Mouse (Mus musculus): ENCODE measurements around the gene Slc25a3. TPM values are rescaled to one million over a fixed set of nuclear protein-coding genes. Genes with fewer than 3 reads are reported as not detected.

The Slc25a3 gene
- polyA plus RNA-seq, 1 experiment = 781 TPM

- Histone ChIP-seq H3K36me3 (ENCODE audit: control insufficient read depth, insufficient read depth, low read length) (peaks cover 6% of the 10 kb centered on the region), H3K4me1 (ENCODE audit: control insufficient read depth, insufficient read depth, insufficient read length, low read length) (no peaks in the 10 kb centered on the region; the same call in 1 of the 2 replicates), H3K27ac (ENCODE audit: insufficient read depth, low read depth, low read length) (no peak overlapping the region), H3K27me3 (ENCODE audit: control insufficient read depth, insufficient read depth, low read length) (no peaks in the 10 kb centered on the region), H3K4me3 (ENCODE audit: low read depth, low read length) (peak overlapping the region; percentile 50)
- TF ChIP-seq CTCF (IDR thresholded peaks at IDR 0.05; ENCODE audit: extremely low read depth, insufficient read length, insufficient replicate concordance, low read depth, low read length) (no peak), POLR2A (IDR thresholded peaks at IDR 0.05; ENCODE audit: low read depth, low read length) (no peak)
- WGBS = 5% methylated on average over 17 of the region's 17 CpGs
Observed at GRCm38 (mm10) chr10:91169414-91170065, 45.7 kb upstream of the Slc25a3 start.

DNA sequence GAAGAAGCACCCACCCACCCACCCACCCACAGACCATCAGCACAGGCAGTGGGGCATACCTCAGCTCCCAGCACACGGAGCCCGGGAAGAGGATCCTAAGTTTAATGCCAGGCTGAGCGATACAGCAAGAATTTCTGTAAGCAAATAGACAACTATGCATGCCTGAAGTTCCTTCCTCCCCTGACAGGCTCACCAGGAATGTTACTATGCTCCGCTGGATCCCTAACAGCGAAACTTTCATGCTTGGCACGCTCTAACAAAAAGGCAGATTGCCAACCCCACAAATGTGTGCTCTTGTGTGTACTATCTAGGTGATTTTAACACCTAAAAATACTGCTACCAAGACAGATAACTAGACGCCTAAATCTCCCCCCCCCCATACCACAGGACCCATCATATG is 43.5 kb upstream of the Slc25a3 start:
- TF ChIP-seq CTCF (IDR thresholded peaks at IDR 0.05; ENCODE audit: extremely low read depth, insufficient read length, insufficient replicate concordance, low read depth, low read length) = no peak
- no peak for TF ChIP-seq POLR2A (IDR thresholded peaks at IDR 0.05; ENCODE audit: low read depth, low read length)
- WGBS = 12% methylated on average over 7 of the region's 7 CpGs
- peak overlapping the region; percentile 10; the same call in 1 of the 2 replicates for H3K4me3 ChIP-seq (ENCODE audit: low read depth, low read length)
- H3K27ac ChIP-seq (ENCODE audit: insufficient read depth, low read depth, low read length) = no peak overlapping the region
- H3K36me3 ChIP-seq (ENCODE audit: control insufficient read depth, insufficient read depth, low read length) = peaks cover 21% of the 10 kb centered on the region
- H3K27me3 ChIP-seq (ENCODE audit: control insufficient read depth, insufficient read depth, low read length) = no peaks in the 10 kb centered on the region
- no peaks in the 10 kb centered on the region; the same call in 1 of the 2 replicates for H3K4me1 ChIP-seq (ENCODE audit: control insufficient read depth, insufficient read depth, insufficient read length, low read length)

GRCm38 (mm10) chr10:91166890-91167289 is 43.0 kb upstream of the Slc25a3 start:
- Histone ChIP-seq H3K36me3 (ENCODE audit: control insufficient read depth, insufficient read depth, low read length) (peaks cover 25% of the 10 kb centered on the region), H3K4me3 (ENCODE audit: low read depth, low read length) (no peak overlapping the region), H3K4me1 (ENCODE audit: control insufficient read depth, insufficient read depth, insufficient read length, low read length) (no peaks in the 10 kb centered on the region; the same call in 1 of the 2 replicates), H3K27ac (ENCODE audit: insufficient read depth, low read depth, low read length) (no peak overlapping the region), H3K27me3 (ENCODE audit: control insufficient read depth, insufficient read depth, low read length) (no peaks in the 10 kb centered on the region)
- 8% methylated on average over 5 of the region's 5 CpGs for WGBS
- TF ChIP-seq CTCF (IDR thresholded peaks at IDR 0.05; ENCODE audit: extremely low read depth, insufficient read length, insufficient replicate concordance, low read depth, low read length) (peak; percentile 23; the same call in 1 of the 2 replicates), POLR2A (IDR thresholded peaks at IDR 0.05; ENCODE audit: low read depth, low read length) (no peak)

DNA sequence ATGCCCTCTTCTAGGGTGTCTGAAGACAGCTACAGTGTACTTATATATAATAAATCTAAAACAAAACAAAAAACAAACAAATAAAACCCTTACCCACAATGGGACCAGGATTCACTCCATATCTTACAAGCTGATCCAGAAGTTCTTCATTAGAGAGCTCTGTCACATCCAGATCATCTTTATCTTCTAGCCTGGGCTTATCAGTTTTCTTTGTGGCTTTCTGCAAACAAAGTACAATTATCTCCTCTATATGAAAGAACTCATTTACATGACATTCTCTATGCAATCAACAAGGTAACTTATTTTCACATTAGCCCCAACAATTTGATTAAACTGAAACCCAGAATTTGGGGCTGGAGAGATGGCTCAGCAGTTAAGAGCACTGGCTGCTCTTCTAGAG is 42.0 kb upstream of the Slc25a3 start:
- no peak for TF ChIP-seq CTCF (IDR thresholded peaks at IDR 0.05; ENCODE audit: extremely low read depth, insufficient read length, insufficient replicate concordance, low read depth, low read length)
- no peak for TF ChIP-seq POLR2A (IDR thresholded peaks at IDR 0.05; ENCODE audit: low read depth, low read length)
- Histone ChIP-seq H3K36me3 (ENCODE audit: control insufficient read depth, insufficient read depth, low read length) (peaks cover 32% of the 10 kb centered on the region), H3K4me3 (ENCODE audit: low read depth, low read length) (no peak overlapping the region), H3K4me1 (ENCODE audit: control insufficient read depth, insufficient read depth, insufficient read length, low read length) (no peaks in the 10 kb centered on the region), H3K27ac (ENCODE audit: insufficient read depth, low read depth, low read length) (no peak overlapping the region), H3K27me3 (ENCODE audit: control insufficient read depth, insufficient read depth, low read length) (no peaks in the 10 kb centered on the region)

DNA sequence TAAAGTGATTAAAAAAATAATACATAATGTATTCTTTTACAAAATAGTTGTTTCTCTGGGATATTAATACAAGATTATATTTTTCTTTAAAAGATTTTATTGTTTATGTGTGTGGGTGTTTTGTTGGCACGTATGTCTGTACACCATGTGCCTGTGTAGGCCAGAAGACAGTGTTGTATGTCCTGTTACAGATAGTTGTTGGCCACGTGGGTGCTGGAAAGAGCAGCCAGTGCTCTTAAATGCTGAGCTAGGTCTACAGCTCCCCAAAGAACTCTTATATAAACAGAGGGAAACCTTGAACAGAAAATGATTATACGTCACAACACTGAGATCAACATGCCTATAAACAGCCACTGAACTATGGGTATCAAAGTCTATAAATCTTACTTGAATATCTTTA is 40.6 kb upstream of the Slc25a3 start:
- H3K36me3 ChIP-seq (ENCODE audit: control insufficient read depth, insufficient read depth, low read length) = peaks cover 35% of the 10 kb centered on the region
- 71% methylated on average over 3 of the region's 3 CpGs for WGBS
- no peak for TF ChIP-seq POLR2A (IDR thresholded peaks at IDR 0.05; ENCODE audit: low read depth, low read length)
- TF ChIP-seq CTCF (IDR thresholded peaks at IDR 0.05; ENCODE audit: extremely low read depth, insufficient read length, insufficient replicate concordance, low read depth, low read length) = no peak

DNA sequence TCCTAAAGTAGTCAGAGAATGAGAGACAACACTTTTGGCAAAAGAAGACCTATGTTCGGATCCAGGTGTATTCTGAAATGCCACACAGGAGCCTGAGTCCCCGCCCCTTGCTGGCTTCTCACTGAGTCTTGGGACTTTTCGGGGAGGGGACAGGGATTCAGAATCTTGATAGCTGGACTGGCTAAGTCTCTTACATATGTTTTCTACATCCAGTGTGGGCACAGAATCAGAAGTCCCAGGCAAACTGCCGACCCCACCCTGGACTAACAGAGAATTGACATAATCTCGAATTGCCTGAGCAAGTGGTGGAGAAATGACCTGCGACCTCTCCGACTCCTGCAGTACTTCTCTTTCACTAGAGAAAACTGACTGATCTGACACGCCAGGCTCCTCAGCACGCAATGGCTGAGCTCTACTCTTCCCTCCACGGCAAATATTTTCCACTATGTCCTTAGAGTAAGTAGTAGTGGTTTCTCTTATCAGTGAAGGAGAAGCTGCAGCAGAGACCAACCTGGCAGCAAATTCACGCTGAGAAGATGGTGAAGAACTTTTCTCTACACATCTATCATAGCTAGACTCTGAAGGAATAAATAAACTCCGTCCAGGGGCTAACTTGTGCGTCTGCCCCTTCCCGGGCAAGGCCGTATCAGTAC is 38.8 kb upstream of the Slc25a3 start:
- WGBS = 81% methylated on average over 15 of the region's 15 CpGs
- Histone ChIP-seq H3K4me1 (ENCODE audit: control insufficient read depth, insufficient read depth, insufficient read length, low read length) (peaks cover 2% of the 10 kb centered on the region; the same call in 1 of the 2 replicates), H3K36me3 (ENCODE audit: control insufficient read depth, insufficient read depth, low read length) (peaks cover 39% of the 10 kb centered on the region), H3K27ac (ENCODE audit: insufficient read depth, low read depth, low read length) (peak overlapping the region; percentile 49; the same call in 1 of the 2 replicates), H3K27me3 (ENCODE audit: control insufficient read depth, insufficient read depth, low read length) (no peaks in the 10 kb centered on the region), H3K4me3 (ENCODE audit: low read depth, low read length) (no peak overlapping the region)
- TF ChIP-seq CTCF (IDR thresholded peaks at IDR 0.05; ENCODE audit: extremely low read depth, insufficient read length, insufficient replicate concordance, low read depth, low read length) = no peak
- no peak for TF ChIP-seq POLR2A (IDR thresholded peaks at IDR 0.05; ENCODE audit: low read depth, low read length)

More for the DNA sequence above, 40.6 kb upstream of the Slc25a3 start:
- Histone ChIP-seq H3K27ac (ENCODE audit: insufficient read depth, low read depth, low read length) (no peak overlapping the region), H3K4me3 (ENCODE audit: low read depth, low read length) (no peak overlapping the region), H3K27me3 (ENCODE audit: control insufficient read depth, insufficient read depth, low read length) (no peaks in the 10 kb centered on the region), H3K4me1 (ENCODE audit: control insufficient read depth, insufficient read depth, insufficient read length, low read length) (no peaks in the 10 kb centered on the region)

GRCm38 (mm10) chr10:91162077-91162476 is 38.2 kb upstream of the Slc25a3 start:
- Histone ChIP-seq H3K36me3 (ENCODE audit: control insufficient read depth, insufficient read depth, low read length) (peaks cover 41% of the 10 kb centered on the region), H3K4me1 (ENCODE audit: control insufficient read depth, insufficient read depth, insufficient read length, low read length) (peaks cover 4% of the 10 kb centered on the region; the same call in 1 of the 2 replicates), H3K4me3 (ENCODE audit: low read depth, low read length) (no peak overlapping the region), H3K27me3 (ENCODE audit: control insufficient read depth, insufficient read depth, low read length) (no peaks in the 10 kb centered on the region), H3K27ac (ENCODE audit: insufficient read depth, low read depth, low read length) (peak overlapping the region; percentile 49; the same call in 1 of the 2 replicates)
- WGBS = 48% methylated on average over 11 of the region's 11 CpGs
- TF ChIP-seq CTCF (IDR thresholded peaks at IDR 0.05; ENCODE audit: extremely low read depth, insufficient read length, insufficient replicate concordance, low read depth, low read length) (no peak), POLR2A (IDR thresholded peaks at IDR 0.05; ENCODE audit: low read depth, low read length) (no peak)

Measured in small intestine, adult 2 months (tissue).